Mouse (Mus musculus) heart, postnatal 0 days (tissue): Measurements from ENCODE around the gene Adam1a.

ENCODE experiments used
- CTCF ChIP-seq: IDR thresholded peaks from 2 replicates; pipeline ENCODE4 v1.5.1; 2016; ENCODE audit warnings: antibody characterized with exemption, control low read depth, low read depth
- EP300 ChIP-seq: IDR thresholded peaks from 2 replicates; pipeline ENCODE4 v1.6.1; 2016; ENCODE audit warnings: antibody characterized with exemption, low read depth

DNA sequence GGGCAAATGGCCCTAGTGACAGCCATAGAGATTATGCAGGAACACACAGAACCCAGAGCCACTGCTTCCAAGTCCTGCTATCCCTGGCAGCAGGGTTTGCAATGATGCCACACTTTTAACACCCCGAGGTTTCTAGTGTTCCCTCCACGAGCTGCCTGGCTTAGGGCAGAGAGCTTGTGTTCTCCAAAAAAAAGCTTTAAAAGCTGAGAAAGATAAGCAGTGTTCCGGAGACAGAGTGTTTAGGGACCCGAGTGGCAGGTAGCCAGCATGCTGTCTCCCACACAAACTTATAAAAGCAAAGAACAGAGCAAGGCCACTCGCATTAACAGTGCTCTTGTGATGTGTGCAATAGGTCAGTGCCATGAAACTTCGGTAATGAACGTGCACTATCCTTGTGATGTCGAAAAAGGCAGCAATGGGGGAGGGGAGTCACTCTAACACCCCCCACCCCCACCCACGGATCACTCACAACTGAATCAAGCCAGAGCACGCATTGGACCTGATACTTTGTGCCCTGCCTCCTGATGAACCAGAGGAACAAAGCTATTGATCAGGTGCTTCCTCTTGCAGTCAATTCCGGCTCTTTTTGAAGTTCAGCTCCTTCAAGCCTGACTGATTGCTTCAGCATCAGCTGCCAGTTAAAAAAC lies 46.3 kb upstream of the Adam1a start:
- no peak for TF ChIP-seq EP300
- TF ChIP-seq CTCF: no peak
